Mouse (Mus musculus) embryonic facial prominence, embryonic 14.5 days (tissue): ENCODE data around the gene Bank1. TPM values are rescaled to one million over a fixed set of nuclear protein-coding genes. Genes with fewer than 3 reads are reported as not detected.
A peak's percentile ranks its signal among the peaks of the same experiment; 100 is the strongest.

Experiments used
- ATAC-seq: fragments of 200-750 bp; cut with Nextera tagmentation; 2 replicates; pipeline ENCODE4 v1.8.0; 2017; ENCODE audit warnings: low read depth, moderate number of reproducible peaks, moderate TSS enrichment
- DNase-seq: peaks from one replicate; pipeline ENCODE4 v3.0.0-alpha.2; 2015; ENCODE audit warnings: low spot score
- H3K27ac ChIP-seq: fragments of 300-500 bp; sonication (generic); replicated peaks from 2 replicates; pipeline ENCODE4 v1.5.1; 2014; ENCODE audit warnings: low read depth, mild to moderate bottlenecking, low read length, moderate library complexity
- H3K27me3 ChIP-seq: fragments of 300-500 bp; sonication (generic); replicated peaks from 2 replicates; pipeline ENCODE4 v1.6.1; 2014; ENCODE audit warnings: low read length; ENCODE audit not compliant: control insufficient read depth, insufficient read depth
- H3K36me3 ChIP-seq: fragments of 300-500 bp; sonication (generic); 2 replicates; pipeline ENCODE4 v1.6.1; 2014; ENCODE audit warnings: low read length, mixed read lengths; ENCODE audit not compliant: control insufficient read depth, insufficient read depth
- H3K4me1 ChIP-seq: fragments of 300-500 bp; sonication (generic); 2 replicates; pipeline ENCODE4 v1.6.1; 2014; ENCODE audit warnings: antibody characterized with exemption, low read length; ENCODE audit not compliant: control insufficient read depth, insufficient read depth
- H3K4me2 ChIP-seq: fragments of 300-500 bp; sonication (generic); 2 replicates; pipeline ENCODE4 v1.6.1; 2014; ENCODE audit warnings: low read depth, mild to moderate bottlenecking, low read length, moderate library complexity, mixed read lengths
- H3K4me3 ChIP-seq: fragments of 300-500 bp; sonication (generic); 2 replicates; pipeline ENCODE4 v1.5.1; 2014; ENCODE audit warnings: low read depth, mild to moderate bottlenecking, low read length
- H3K9ac ChIP-seq: fragments of 300-500 bp; sonication (generic); 2 replicates; pipeline ENCODE4 v1.6.1; 2014; ENCODE audit warnings: low read depth, mild to moderate bottlenecking, low read length, moderate library complexity, mixed read lengths
- H3K9me3 ChIP-seq: fragments of 300-500 bp; sonication (generic); 2 replicates; pipeline ENCODE4 v1.6.1; 2016; ENCODE audit warnings: low read length; ENCODE audit not compliant: control insufficient read depth
- WGBS: fragments of 180-500 bp; shearing (Covaris S2); extraction: QIAGEN DNeasy Blood & Tissue Kit; methylation state at CpG from one replicate; pipeline ENCODE4 v1.1.7; 2014; 5-methylcytosine and 5-hydroxymethylcytosine counted together
- polyA plus RNA-seq: library from polyadenylated mRNA; unstranded; fragments of >200 nt; fragmentation: Nextera tagmentation; extraction: Ambion mirVana; gene quantifications from 2 replicates; pipeline ENCODE4 v1.2.1, GENCODE M21; 2014

Bank1 gene
- polyA plus RNA-seq, 1 experiment from 2014 or later, result 1.1 TPM

GRCm38 (mm10) chr3:136244931-136245330, 80.9 kb downstream of the Bank1 start:
- H3K9ac ChIP-seq, result no peak overlapping the region
- DNase-seq (no peak), ATAC-seq (no peak)
- H3K4me2 ChIP-seq, result no peak overlapping the region
- H3K36me3 ChIP-seq, result no peaks in the 10 kb centered on the region
- 52% methylated on average over 2 of the region's 2 CpGs for WGBS
- H3K27me3 ChIP-seq, result no peaks in the 10 kb centered on the region
- no peaks in the 10 kb centered on the region for H3K9me3 ChIP-seq
- H3K27ac ChIP-seq, result no peak overlapping the region
- H3K4me3 ChIP-seq, result no peak overlapping the region
- H3K4me1 ChIP-seq, result no peaks in the 10 kb centered on the region

GRCm38 (mm10) chr3:136238790-136239189, 87.1 kb downstream of the Bank1 start:
- H3K9ac ChIP-seq, result no peak overlapping the region
- no peak for ATAC-seq
- no peaks in the 10 kb centered on the region for H3K36me3 ChIP-seq
- H3K4me1 ChIP-seq, result no peaks in the 10 kb centered on the region
- H3K27me3 ChIP-seq, result no peaks in the 10 kb centered on the region
- H3K9me3 ChIP-seq, result no peaks in the 10 kb centered on the region
- WGBS, result 84% methylated on average over 3 of the region's 3 CpGs
- DNase-seq, result no peak
- H3K4me2 ChIP-seq, result no peak overlapping the region
- no peak overlapping the region for H3K27ac ChIP-seq
- H3K4me3 ChIP-seq, result no peak overlapping the region

GRCm38 (mm10) chr3:136233507-136233906, 92.4 kb downstream of the Bank1 start:
- no peak overlapping the region for H3K4me3 ChIP-seq
- H3K4me1 ChIP-seq, result no peaks in the 10 kb centered on the region
- no peaks in the 10 kb centered on the region for H3K27me3 ChIP-seq
- ATAC-seq (no peak), DNase-seq (no peak)
- H3K9me3 ChIP-seq, result no peaks in the 10 kb centered on the region
- no peak overlapping the region for H3K4me2 ChIP-seq
- no peak overlapping the region for H3K9ac ChIP-seq
- 66% methylated on average over 2 of the region's 2 CpGs for WGBS
- H3K36me3 ChIP-seq, result no peaks in the 10 kb centered on the region
- no peak overlapping the region for H3K27ac ChIP-seq

GRCm38 (mm10) chr3:136230602-136231151, 95.2 kb downstream of the Bank1 start:
- Histone ChIP-seq H3K4me1 (no peaks in the 10 kb centered on the region), H3K4me3 (no peak overlapping the region), H3K9ac (no peak overlapping the region), H3K36me3 (no peaks in the 10 kb centered on the region), H3K9me3 (no peaks in the 10 kb centered on the region), H3K27me3 (no peaks in the 10 kb centered on the region), H3K4me2 (no peak overlapping the region), H3K27ac (no peak overlapping the region)
- WGBS, result 93% methylated on average over 3 of the region's 3 CpGs
- no peak for ATAC-seq
- no peak for DNase-seq

GRCm38 (mm10) chr3:136189661-136190228, 136.1 kb downstream of the Bank1 start:
- DNase-seq, result no peak
- WGBS, result 91% methylated on average over 1 of the region's 1 CpGs
- H3K36me3 ChIP-seq, result no peaks in the 10 kb centered on the region
- H3K4me1 ChIP-seq, result no peaks in the 10 kb centered on the region
- H3K27ac ChIP-seq, result no peak overlapping the region
- no peak overlapping the region for H3K9ac ChIP-seq
- H3K9me3 ChIP-seq, result no peaks in the 10 kb centered on the region
- H3K4me3 ChIP-seq, result no peak overlapping the region
- H3K27me3 ChIP-seq, result no peaks in the 10 kb centered on the region
- no peak for ATAC-seq
- H3K4me2 ChIP-seq, result no peak overlapping the region

GRCm38 (mm10) chr3:136186548-136187113, 139.2 kb downstream of the Bank1 start:
- H3K27ac ChIP-seq, result no peak overlapping the region; the same call in 1 of the 2 replicates
- H3K4me3 ChIP-seq, result no peak overlapping the region
- ATAC-seq (no peak), DNase-seq (peak; percentile 24)
- H3K4me2 ChIP-seq, result no peak overlapping the region
- 64% methylated on average over 3 of the region's 3 CpGs for WGBS
- H3K27me3 ChIP-seq, result no peaks in the 10 kb centered on the region
- no peaks in the 10 kb centered on the region for H3K9me3 ChIP-seq
- no peaks in the 10 kb centered on the region for H3K4me1 ChIP-seq
- no peak overlapping the region for H3K9ac ChIP-seq
- no peaks in the 10 kb centered on the region for H3K36me3 ChIP-seq

- no peaks in the 10 kb centered on the region for H3K27me3 ChIP-seq
- no peaks in the 10 kb centered on the region for H3K9me3 ChIP-seq
- no peaks in the 10 kb centered on the region for H3K36me3 ChIP-seq
- DNase-seq (no peak), ATAC-seq (no peak)
- H3K4me3 ChIP-seq, result no peak overlapping the region
- H3K4me2 ChIP-seq, result no peak overlapping the region
- no peak overlapping the region for H3K27ac ChIP-seq
- H3K4me1 ChIP-seq, result no peaks in the 10 kb centered on the region
- no peak overlapping the region for H3K9ac ChIP-seq
These were observed 154.2 kb downstream of the Bank1 start for GRCm38 (mm10) chr3:136171631-136172030.

GRCm38 (mm10) chr3:136168071-136168470, 157.8 kb downstream of the Bank1 start:
- H3K4me3 ChIP-seq, result no peak overlapping the region
- H3K9ac ChIP-seq, result no peak overlapping the region
- 43% methylated on average over 4 of the region's 4 CpGs for WGBS
- no peaks in the 10 kb centered on the region for H3K9me3 ChIP-seq
- no peaks in the 10 kb centered on the region for H3K36me3 ChIP-seq
- DNase-seq (peak; percentile 8), ATAC-seq (no peak)
- H3K4me2 ChIP-seq, result no peak overlapping the region
- no peaks in the 10 kb centered on the region for H3K4me1 ChIP-seq
- H3K27ac ChIP-seq, result no peak overlapping the region
- H3K27me3 ChIP-seq, result no peaks in the 10 kb centered on the region

GRCm38 (mm10) chr3:136166671-136167070, 159.2 kb downstream of the Bank1 start:
- WGBS, result 78% methylated on average over 4 of the region's 4 CpGs
- Histone ChIP-seq H3K9ac (no peak overlapping the region), H3K27me3 (no peaks in the 10 kb centered on the region), H3K27ac (no peak overlapping the region), H3K9me3 (no peaks in the 10 kb centered on the region), H3K36me3 (no peaks in the 10 kb centered on the region), H3K4me2 (no peak overlapping the region), H3K4me1 (no peaks in the 10 kb centered on the region), H3K4me3 (no peak overlapping the region)
- DNase-seq (no peak), ATAC-seq (no peak)
